Mouse (Mus musculus): Measurements from ENCODE around the gene Gigyf2. TPM values are rescaled to one million over a fixed set of nuclear protein-coding genes. Genes with fewer than 3 reads are reported as not detected.

The Gigyf2 gene
- 26.9 and 32.0 TPM in 2 replicates for polyA plus RNA-seq (2014; fragmentation: Nextera tagmentation; extraction: Ambion mirVana)

- 0% methylated on average over 24 of the region's 36 CpGs for WGBS (ENCODE audit: insufficient replicate concordance)
- H3K27ac ChIP-seq (ENCODE audit: low read depth, low read length), result peak within 1 kb of the TSS; percentile 92
- no peaks in the 10 kb centered on the region for H3K36me3 ChIP-seq (ENCODE audit: control insufficient read depth, insufficient read depth, low read length)
- H3K4me3 ChIP-seq (ENCODE audit: low read depth, low read length), result peak within 1 kb of the TSS; percentile 99
- H3K9me3 ChIP-seq (replicated peaks; ENCODE audit: control insufficient read depth, low read length), result no peaks in the 10 kb centered on the region
- H3K4me2 ChIP-seq, result peak within 1 kb of the TSS; percentile 81
- H3K9ac ChIP-seq (ENCODE audit: low read depth, low read length), result peak within 1 kb of the TSS; percentile 96
- H3K4me1 ChIP-seq (ENCODE audit: control insufficient read depth, insufficient read depth, low read length), result peaks cover 3% of the 10 kb centered on the region; the same call in 1 of the 2 replicates
- H3K27me3 ChIP-seq (ENCODE audit: control insufficient read depth, insufficient read depth, low read length), result no peaks in the 10 kb centered on the region
- peak; percentile 99 for ATAC-seq (replicated peaks; ENCODE audit: insufficient number of reproducible peaks, low FRiP score, low TSS enrichment)
Observed at GRCm38 (mm10) chr1:87326742-87327163, at the start of gene Gigyf2. TSS of gene Gigyf2 (plus strand) at chr1:87326998.

DNA sequence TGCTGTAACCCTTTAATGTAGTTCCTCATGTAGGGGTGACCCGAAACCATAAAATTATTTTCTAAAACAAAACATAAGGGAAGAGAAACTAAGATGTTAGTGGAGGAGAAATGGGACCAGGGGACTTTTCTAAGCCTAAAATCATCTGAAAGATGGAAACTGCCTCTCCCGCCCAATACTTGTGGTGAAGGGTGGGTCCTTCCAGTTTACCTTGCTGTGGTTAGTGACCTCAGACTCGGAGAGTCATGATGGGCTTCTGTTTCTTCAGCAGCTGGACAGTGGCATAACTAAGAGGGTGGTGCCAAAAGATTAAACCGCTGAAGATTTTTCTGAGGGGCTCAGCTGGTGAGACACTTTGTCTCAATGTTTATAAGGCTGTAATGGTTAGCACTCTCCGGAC is 46.5 kb upstream of the Gigyf2 start:
- Histone ChIP-seq H3K4me3 (ENCODE audit: low read depth, low read length) (no peak overlapping the region), H3K36me3 (ENCODE audit: control insufficient read depth, insufficient read depth, low read length) (no peaks in the 10 kb centered on the region), H3K27ac (ENCODE audit: low read depth, low read length) (no peak overlapping the region), H3K9me3 (replicated peaks; ENCODE audit: control insufficient read depth, low read length) (no peaks in the 10 kb centered on the region), H3K27me3 (ENCODE audit: control insufficient read depth, insufficient read depth, low read length) (peaks cover 4% of the 10 kb centered on the region; the same call in 1 of the 2 replicates), H3K9ac (ENCODE audit: low read depth, low read length) (no peak overlapping the region), H3K4me2 (no peak overlapping the region), H3K4me1 (ENCODE audit: control insufficient read depth, insufficient read depth, low read length) (no peaks in the 10 kb centered on the region)
- 79% methylated on average over 5 of the region's 5 CpGs for WGBS (ENCODE audit: insufficient replicate concordance)
- no peak for ATAC-seq (replicated peaks; ENCODE audit: insufficient number of reproducible peaks, low FRiP score, low TSS enrichment)

DNA sequence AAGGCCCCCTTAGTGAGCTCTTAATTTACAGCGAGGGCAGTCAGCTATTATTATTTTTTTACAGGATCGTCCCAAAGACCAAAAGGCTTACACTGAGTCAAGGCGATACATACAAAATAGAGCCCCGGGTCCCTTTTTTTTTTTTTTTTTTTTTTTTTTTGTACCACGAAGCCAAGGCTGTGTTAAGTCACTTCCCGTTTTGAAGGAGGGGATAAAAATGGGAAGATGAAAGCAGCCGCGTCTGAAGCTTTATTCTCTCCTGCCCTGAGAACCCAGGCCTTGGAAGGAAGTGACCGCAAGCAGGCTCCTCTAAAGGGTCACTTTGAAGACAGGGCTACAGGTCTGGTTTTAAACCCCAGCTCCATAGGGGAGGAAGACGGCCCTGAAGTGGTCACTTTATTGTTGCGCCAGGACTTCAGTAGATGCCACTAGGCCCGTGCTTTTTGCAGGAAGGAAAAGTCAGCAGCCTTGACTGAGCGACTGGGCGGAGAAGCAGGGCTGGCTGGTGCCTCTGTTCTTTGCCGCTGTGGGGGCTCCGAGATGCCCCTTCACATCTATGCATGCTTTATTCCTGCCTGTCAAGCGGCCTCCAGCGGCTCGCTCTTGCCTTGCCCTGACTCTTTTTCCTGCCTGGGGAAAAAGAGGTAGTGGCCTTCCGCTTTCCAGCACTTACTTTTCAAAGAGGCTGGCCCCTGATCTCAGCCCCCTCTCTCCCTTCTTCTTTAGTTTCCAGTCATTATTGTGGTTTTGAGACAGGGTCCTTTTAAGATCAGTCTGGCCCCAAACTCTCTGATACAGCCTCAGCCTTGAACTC is 45.0 kb upstream of the Gigyf2 start:
- WGBS (ENCODE audit: insufficient replicate concordance), result 25% methylated on average over 20 of the region's 20 CpGs

DNA sequence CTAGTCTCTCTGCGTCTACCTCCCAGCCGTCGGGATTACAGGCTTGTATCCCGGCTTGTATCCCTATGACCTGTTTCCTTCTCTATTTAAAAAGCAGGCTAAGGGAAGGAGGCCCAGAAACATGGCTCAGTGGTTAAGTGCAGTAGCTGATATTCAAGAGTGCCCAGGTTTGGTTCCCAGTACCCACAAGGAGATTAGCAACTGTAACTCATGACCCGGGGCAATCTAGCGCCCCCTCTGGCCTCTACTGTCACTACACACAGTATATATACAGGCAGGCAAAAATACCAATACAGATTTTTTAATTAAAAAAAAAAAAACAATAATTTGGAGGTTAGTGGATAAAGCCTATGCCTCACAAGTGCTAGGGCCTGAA is 44.4 kb upstream of the Gigyf2 start:
- H3K27me3 ChIP-seq (ENCODE audit: control insufficient read depth, insufficient read depth, low read length), result peaks cover 4% of the 10 kb centered on the region; the same call in 1 of the 2 replicates
- no peaks in the 10 kb centered on the region for H3K9me3 ChIP-seq (replicated peaks; ENCODE audit: control insufficient read depth, low read length)
- ATAC-seq (replicated peaks; ENCODE audit: insufficient number of reproducible peaks, low FRiP score, low TSS enrichment), result no peak
- H3K4me1 ChIP-seq (ENCODE audit: control insufficient read depth, insufficient read depth, low read length), result no peaks in the 10 kb centered on the region
- H3K9ac ChIP-seq (ENCODE audit: low read depth, low read length), result no peak overlapping the region
- H3K27ac ChIP-seq (ENCODE audit: low read depth, low read length), result no peak overlapping the region
- 67% methylated on average over 6 of the region's 6 CpGs for WGBS (ENCODE audit: insufficient replicate concordance)
- no peaks in the 10 kb centered on the region for H3K36me3 ChIP-seq (ENCODE audit: control insufficient read depth, insufficient read depth, low read length)
- no peak overlapping the region; the same call in 1 of the 2 replicates for H3K4me2 ChIP-seq
- H3K4me3 ChIP-seq (ENCODE audit: low read depth, low read length), result no peak overlapping the region

More for the DNA sequence above, 45.0 kb upstream of the Gigyf2 start:
- Histone ChIP-seq H3K27ac (ENCODE audit: low read depth, low read length) (no peak overlapping the region), H3K4me3 (ENCODE audit: low read depth, low read length) (0 out of 2 replicates have a peak overlapping the region, but pooled peaks have one; percentile 8), H3K27me3 (ENCODE audit: control insufficient read depth, insufficient read depth, low read length) (peaks cover 4% of the 10 kb centered on the region; the same call in 1 of the 2 replicates), H3K4me1 (ENCODE audit: control insufficient read depth, insufficient read depth, low read length) (no peaks in the 10 kb centered on the region), H3K4me2 (peak overlapping the region; percentile 52), H3K9ac (ENCODE audit: low read depth, low read length) (0 out of 2 replicates have a peak overlapping the region, but pooled peaks have one; percentile 46), H3K9me3 (replicated peaks; ENCODE audit: control insufficient read depth, low read length) (no peaks in the 10 kb centered on the region), H3K36me3 (ENCODE audit: control insufficient read depth, insufficient read depth, low read length) (no peaks in the 10 kb centered on the region)
- ATAC-seq (replicated peaks; ENCODE audit: insufficient number of reproducible peaks, low FRiP score, low TSS enrichment), result no peak

GRCm38 (mm10) chr1:87283410-87283960 is 43.3 kb upstream of the Gigyf2 start:
- no peak overlapping the region for H3K4me2 ChIP-seq
- 80% methylated on average over 10 of the region's 10 CpGs for WGBS (ENCODE audit: insufficient replicate concordance)

DNA sequence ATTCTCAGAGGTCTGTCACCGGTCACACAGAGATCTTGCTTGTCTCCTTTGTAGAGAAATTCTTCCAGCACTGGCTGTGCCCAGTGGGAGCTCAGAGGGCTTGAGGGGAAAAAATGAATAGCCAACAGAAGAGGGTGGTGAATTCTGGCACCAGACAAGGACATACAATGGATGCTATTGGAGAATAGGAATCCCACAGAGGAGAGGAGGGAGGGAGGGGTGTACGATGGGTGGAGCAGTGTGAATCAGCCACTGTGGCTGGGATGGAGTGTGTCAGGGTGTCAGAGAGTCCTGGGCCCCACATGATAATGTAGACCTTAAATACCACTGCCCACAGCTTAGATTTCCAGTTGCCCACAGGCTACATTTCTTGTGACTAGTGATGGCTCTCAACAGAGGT is 39.7 kb upstream of the Gigyf2 start:
- no peak for ATAC-seq (replicated peaks; ENCODE audit: insufficient number of reproducible peaks, low FRiP score, low TSS enrichment)
- no peak overlapping the region for H3K4me3 ChIP-seq (ENCODE audit: low read depth, low read length)
- H3K4me1 ChIP-seq (ENCODE audit: control insufficient read depth, insufficient read depth, low read length), result no peaks in the 10 kb centered on the region
- H3K4me2 ChIP-seq, result no peak overlapping the region
- H3K9ac ChIP-seq (ENCODE audit: low read depth, low read length), result no peak overlapping the region
- H3K9me3 ChIP-seq (replicated peaks; ENCODE audit: control insufficient read depth, low read length), result no peaks in the 10 kb centered on the region
- no peaks in the 10 kb centered on the region for H3K27me3 ChIP-seq (ENCODE audit: control insufficient read depth, insufficient read depth, low read length)
- no peaks in the 10 kb centered on the region for H3K36me3 ChIP-seq (ENCODE audit: control insufficient read depth, insufficient read depth, low read length)
- 66% methylated on average over 2 of the region's 2 CpGs for WGBS (ENCODE audit: insufficient replicate concordance)
- no peak overlapping the region for H3K27ac ChIP-seq (ENCODE audit: low read depth, low read length)

More at GRCm38 (mm10) chr1:87283410-87283960, 43.3 kb upstream of the Gigyf2 start:
- Histone ChIP-seq H3K4me3 (ENCODE audit: low read depth, low read length) (no peak overlapping the region), H3K36me3 (ENCODE audit: control insufficient read depth, insufficient read depth, low read length) (no peaks in the 10 kb centered on the region), H3K27me3 (ENCODE audit: control insufficient read depth, insufficient read depth, low read length) (peaks cover 4% of the 10 kb centered on the region; the same call in 1 of the 2 replicates), H3K27ac (ENCODE audit: low read depth, low read length) (no peak overlapping the region), H3K9ac (ENCODE audit: low read depth, low read length) (no peak overlapping the region), H3K9me3 (replicated peaks; ENCODE audit: control insufficient read depth, low read length) (no peaks in the 10 kb centered on the region), H3K4me1 (ENCODE audit: control insufficient read depth, insufficient read depth, low read length) (no peaks in the 10 kb centered on the region)
- ATAC-seq (replicated peaks; ENCODE audit: insufficient number of reproducible peaks, low FRiP score, low TSS enrichment), result no peak

DNA sequence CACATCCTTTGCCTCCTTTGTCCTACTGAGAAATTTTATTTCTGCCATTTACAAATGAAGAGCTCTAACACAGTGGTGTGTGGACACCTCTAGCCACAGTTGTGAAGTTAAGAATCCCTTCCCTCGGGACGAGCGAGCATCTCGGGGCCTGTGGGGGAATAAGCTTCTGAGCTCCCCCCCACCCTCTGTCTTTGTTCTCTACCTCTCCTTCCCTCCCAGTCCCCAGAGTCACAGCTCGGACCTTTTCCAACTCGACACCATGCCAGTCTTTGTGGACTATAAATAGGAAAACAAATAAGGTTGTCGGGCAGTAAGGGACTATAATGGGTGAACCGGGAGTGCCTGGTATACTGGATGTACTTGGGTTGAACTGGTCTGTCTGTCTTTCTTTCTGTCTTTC is 35.4 kb upstream of the Gigyf2 start:
- Histone ChIP-seq H3K4me3 (ENCODE audit: low read depth, low read length) (no peak overlapping the region), H3K9me3 (replicated peaks; ENCODE audit: control insufficient read depth, low read length) (no peaks in the 10 kb centered on the region), H3K36me3 (ENCODE audit: control insufficient read depth, insufficient read depth, low read length) (no peaks in the 10 kb centered on the region), H3K9ac (ENCODE audit: low read depth, low read length) (no peak overlapping the region), H3K4me2 (no peak overlapping the region), H3K27me3 (ENCODE audit: control insufficient read depth, insufficient read depth, low read length) (no peaks in the 10 kb centered on the region), H3K27ac (ENCODE audit: low read depth, low read length) (no peak overlapping the region), H3K4me1 (ENCODE audit: control insufficient read depth, insufficient read depth, low read length) (no peaks in the 10 kb centered on the region)
- WGBS (ENCODE audit: insufficient replicate concordance), result 62% methylated on average over 8 of the region's 8 CpGs
- ATAC-seq (replicated peaks; ENCODE audit: insufficient number of reproducible peaks, low FRiP score, low TSS enrichment), result no peak

DNA sequence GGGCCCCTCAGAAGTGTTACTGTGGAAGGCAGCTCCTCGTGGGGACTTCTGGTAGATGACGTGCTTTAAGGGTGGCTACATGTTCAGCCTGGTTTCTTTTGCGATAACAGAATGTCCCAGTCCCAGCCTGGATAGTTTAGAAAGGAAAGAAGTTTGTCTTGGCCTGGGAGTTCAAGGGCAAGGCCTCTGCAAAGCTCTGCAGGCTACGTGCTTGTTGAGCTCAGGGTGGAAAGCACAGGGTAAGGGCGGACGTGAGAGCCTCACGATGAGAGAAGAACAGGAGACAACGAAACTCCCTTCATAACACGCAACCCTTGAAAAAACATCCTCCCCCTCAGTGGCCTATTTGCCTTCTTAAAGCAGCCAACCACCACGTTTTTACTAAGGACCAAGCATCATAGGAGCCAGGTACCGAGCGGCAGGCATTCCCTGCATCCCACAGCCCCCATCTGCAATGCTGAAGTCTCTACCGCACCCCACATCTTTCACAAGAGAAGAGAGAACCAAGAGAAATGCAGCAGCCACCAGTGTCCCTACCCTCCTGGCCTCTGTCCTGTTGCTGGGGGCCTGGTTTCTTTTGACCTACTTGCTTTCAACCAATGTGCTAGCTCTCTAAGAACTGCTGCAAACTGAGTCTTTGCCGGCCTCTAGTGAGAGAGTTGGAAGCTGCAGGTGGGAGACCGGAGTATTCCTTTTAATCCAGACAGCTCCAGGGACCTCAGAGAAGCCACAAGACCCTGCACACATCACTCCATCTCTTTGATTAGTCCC is 34.2 kb upstream of the Gigyf2 start:
- no peak overlapping the region for H3K9ac ChIP-seq (ENCODE audit: low read depth, low read length)
- WGBS (ENCODE audit: insufficient replicate concordance), result 56% methylated on average over 15 of the region's 15 CpGs
- H3K4me3 ChIP-seq (ENCODE audit: low read depth, low read length), result no peak overlapping the region
- no peak overlapping the region for H3K27ac ChIP-seq (ENCODE audit: low read depth, low read length)
- no peak for ATAC-seq (replicated peaks; ENCODE audit: insufficient number of reproducible peaks, low FRiP score, low TSS enrichment)
- H3K27me3 ChIP-seq (ENCODE audit: control insufficient read depth, insufficient read depth, low read length), result no peaks in the 10 kb centered on the region
- H3K36me3 ChIP-seq (ENCODE audit: control insufficient read depth, insufficient read depth, low read length), result no peaks in the 10 kb centered on the region
- H3K4me1 ChIP-seq (ENCODE audit: control insufficient read depth, insufficient read depth, low read length), result no peaks in the 10 kb centered on the region
- H3K4me2 ChIP-seq, result no peak overlapping the region
- no peaks in the 10 kb centered on the region for H3K9me3 ChIP-seq (replicated peaks; ENCODE audit: control insufficient read depth, low read length)
